Mouse (Mus musculus): ENCODE data around the gene Acsm2. TPM values are rescaled to one million over a fixed set of nuclear protein-coding genes. Genes with fewer than 3 reads are reported as not detected.

Gene Acsm2
- total and polyA plus RNA-seq, 3 experiments: not detected

- Histone ChIP-seq H3K27ac (ENCODE audit: control insufficient read depth, low read depth, low read length) (no peak overlapping the region), H3K36me3 (ENCODE audit: control insufficient read depth in 1 of 2, insufficient read depth in 2 of 2, low read length in 2 of 2) (no peaks in the 10 kb centered on the region), H3K9ac (ENCODE audit: control insufficient read depth, low read depth, low read length, poor library complexity, severe bottlenecking) (no peak overlapping the region), H3K4me1 (ENCODE audit: control insufficient read depth in 1 of 2, insufficient read depth in 2 of 2, low read length in 2 of 2) (no peaks in the 10 kb centered on the region), H3K27me3 (ENCODE audit: control insufficient read depth in 1 of 2, insufficient read depth in 2 of 2, low read length in 2 of 2) (no peaks in the 10 kb centered on the region), H3K9me3 (replicated peaks; ENCODE audit: insufficient read depth, low read length) (no peaks in the 10 kb centered on the region), H3K79me2 (ENCODE audit: control insufficient read depth, insufficient read depth, low read length, poor library complexity) (no peaks in the 10 kb centered on the region), H3K4me3 (ENCODE audit: control insufficient read depth in 1 of 2, insufficient read depth in 1 of 2, low read depth in 2 of 2, low read length in 2 of 2) (no peak overlapping the region)
- DNase-seq (ENCODE audit: low read depth, low spot score): no peak
- TF ChIP-seq USF2 (IDR thresholded peaks at IDR 0.05; ENCODE audit: borderline replicate concordance in 1 of 2, insufficient read depth in 1 of 2, low read depth in 1 of 2, low read length in 2 of 2) (no peak), MAX (IDR thresholded peaks at IDR 0.05; ENCODE audit: low read length) (no peak)
Measured at GRCm38 (mm10) chr7:119527548-119527947, 26.6 kb upstream of the Acsm2 start.

GRCm38 (mm10) chr7:119528617-119529016, 25.5 kb upstream of the Acsm2 start:
- no peak overlapping the region for H3K4me3 ChIP-seq (ENCODE audit: control insufficient read depth in 1 of 2, insufficient read depth in 1 of 2, low read depth in 2 of 2, low read length in 2 of 2)
- no peaks in the 10 kb centered on the region for H3K27me3 ChIP-seq (ENCODE audit: control insufficient read depth in 1 of 2, insufficient read depth in 2 of 2, low read length in 2 of 2)
- H3K36me3 ChIP-seq (ENCODE audit: control insufficient read depth in 1 of 2, insufficient read depth in 2 of 2, low read length in 2 of 2): no peaks in the 10 kb centered on the region
- no peak overlapping the region for H3K27ac ChIP-seq (ENCODE audit: control insufficient read depth, low read depth, low read length)
- no peak overlapping the region for H3K9ac ChIP-seq (ENCODE audit: control insufficient read depth, low read depth, low read length, poor library complexity, severe bottlenecking)
- no peaks in the 10 kb centered on the region for H3K9me3 ChIP-seq (replicated peaks; ENCODE audit: insufficient read depth, low read length)
- TF ChIP-seq TCF12 (IDR thresholded peaks at IDR 0.05; ENCODE audit: low read depth, low read length): no peak
- no peak for TF ChIP-seq POLR2AphosphoS2 (IDR thresholded peaks at IDR 0.05; ENCODE audit: low read length)
- no peak for TF ChIP-seq TBP (IDR thresholded peaks at IDR 0.05; ENCODE audit: low read depth, low read length)
- no peak for TF ChIP-seq SIN3A (IDR thresholded peaks at IDR 0.05; ENCODE audit: low read length)
- no peak for TF ChIP-seq RCOR1 (IDR thresholded peaks at IDR 0.05; ENCODE audit: low read depth, low read length)
- TF ChIP-seq E2F4 (IDR thresholded peaks at IDR 0.05; ENCODE audit: borderline replicate concordance, low read depth, low read length): no peak
- no peak for TF ChIP-seq CHD2 (IDR thresholded peaks at IDR 0.05; ENCODE audit: low read length)
- TF ChIP-seq JUND (IDR thresholded peaks at IDR 0.05; ENCODE audit: low read depth, low read length): no peak
- no peak for TF ChIP-seq NELFE (IDR thresholded peaks at IDR 0.05; ENCODE audit: low read depth, low read length)
- no peak for TF ChIP-seq ZMIZ1 (IDR thresholded peaks at IDR 0.05; ENCODE audit: low read depth, low read length)
- no peak for TF ChIP-seq ELF1 (IDR thresholded peaks at IDR 0.05; ENCODE audit: low read depth, low read length)
- no peak for TF ChIP-seq USF1 (IDR thresholded peaks at IDR 0.05; ENCODE audit: low read depth, low read length)
- TF ChIP-seq ZKSCAN1 (IDR thresholded peaks at IDR 0.05; ENCODE audit: low read depth, low read length): no peak
- no peak for TF ChIP-seq GATA1 (IDR thresholded peaks at IDR 0.05; ENCODE audit: low read depth, low read length)
- no peak for TF ChIP-seq MAZ (IDR thresholded peaks at IDR 0.05; ENCODE audit: low read depth, low read length)
- no peak for TF ChIP-seq MYC (IDR thresholded peaks at IDR 0.05; ENCODE audit: low read depth, low read length)
- TF ChIP-seq EP300 (IDR thresholded peaks at IDR 0.05; ENCODE audit: low read depth in 1 of 2, low read length in 2 of 2): no peak
- H3K4me1 ChIP-seq (ENCODE audit: control insufficient read depth in 1 of 2, insufficient read depth in 2 of 2, low read length in 2 of 2): no peaks in the 10 kb centered on the region
- H3K79me2 ChIP-seq (ENCODE audit: control insufficient read depth, insufficient read depth, low read length, poor library complexity): no peaks in the 10 kb centered on the region
- DNase-seq (ENCODE audit: low read depth, low spot score): no peak

Data from MEL (cell line).